Mouse (Mus musculus) testis, postnatal 14 days (tissue): ENCODE data around the gene Kcnip3.
A peak's percentile ranks its signal among the peaks of the same experiment; 100 is the strongest.

Source experiments
- DNase-seq: peaks from one replicate; pipeline ENCODE4 v3.0.0; 2021; ENCODE audit warnings: low spot score

Kcnip3 gene

DNA sequence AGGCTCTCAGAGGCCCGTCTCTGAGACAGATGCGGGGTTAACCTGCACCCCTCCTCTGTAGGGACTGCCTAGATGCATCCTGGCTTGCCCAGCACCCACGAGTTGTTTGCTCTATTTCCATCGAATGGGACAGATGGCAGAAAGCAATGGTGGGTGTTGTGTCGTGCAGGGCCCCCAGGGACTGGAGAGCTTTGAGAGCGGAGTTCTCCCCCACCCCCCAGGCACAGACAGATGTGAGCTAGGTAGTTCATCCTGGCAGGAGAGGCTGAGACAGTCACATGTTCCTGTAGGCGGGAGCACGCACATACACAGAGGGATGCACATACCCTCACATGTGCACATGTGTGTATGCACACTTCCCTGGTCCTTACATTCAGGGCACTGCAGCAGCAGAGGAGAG is 4.8 kb downstream of the Kcnip3 start:
- DNase-seq, result no peak

GRCm38 (mm10) chr2:127514380-127515124 is 7.3 kb downstream of the Kcnip3 start:
- DNase-seq, result no peak

DNA sequence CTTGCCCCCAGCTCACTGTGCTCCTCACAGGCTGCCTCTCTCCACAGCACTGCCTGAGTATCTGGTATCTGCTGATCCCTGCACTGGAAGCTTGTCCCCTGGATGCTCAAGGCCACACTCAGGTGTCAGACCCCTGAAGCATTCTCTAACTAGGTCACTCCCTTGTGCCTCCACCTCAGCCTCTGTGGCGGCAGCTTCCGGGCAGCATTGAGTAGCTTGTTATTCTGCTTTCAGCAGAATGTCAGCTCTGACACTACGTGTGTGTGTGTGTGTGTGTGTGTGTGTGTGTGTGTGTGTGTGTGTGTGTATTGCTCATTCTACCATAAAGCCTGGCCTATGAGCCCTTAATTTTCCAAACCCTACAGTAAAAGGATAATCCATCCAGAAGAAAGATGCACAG is 8.7 kb downstream of the Kcnip3 start:
- DNase-seq, result no peak

DNA sequence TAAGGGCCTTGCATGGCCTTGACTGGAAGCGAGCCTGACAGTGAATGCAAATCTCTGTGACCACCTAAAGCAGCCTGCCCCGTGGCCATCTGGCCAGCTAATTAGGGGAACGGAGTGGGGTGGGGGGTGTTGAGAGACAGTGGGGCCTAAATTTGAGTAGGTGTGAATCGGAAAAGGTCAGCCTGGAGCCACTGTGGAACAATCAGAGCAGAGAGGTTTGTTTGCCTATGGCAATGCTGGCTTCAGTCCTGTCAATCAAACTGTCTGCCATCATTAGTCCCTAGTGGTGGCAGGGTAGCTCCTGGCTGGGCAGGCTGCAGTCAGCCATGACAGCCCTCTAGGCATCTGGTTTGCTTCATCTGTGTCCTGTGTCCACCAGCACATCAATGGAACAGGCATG is 10.5 kb downstream of the Kcnip3 start:
- DNase-seq, result no peak

- DNase-seq, result peak; percentile 39
These were observed 13.8 kb downstream of the Kcnip3 start for GRCm38 (mm10) chr2:127507967-127508660.

GRCm38 (mm10) chr2:127507077-127507774 is 14.7 kb downstream of the Kcnip3 start:
- DNase-seq, result peak; percentile 72

- DNase-seq, result no peak
These were observed 15.7 kb downstream of the Kcnip3 start for GRCm38 (mm10) chr2:127506131-127506632.

DNA sequence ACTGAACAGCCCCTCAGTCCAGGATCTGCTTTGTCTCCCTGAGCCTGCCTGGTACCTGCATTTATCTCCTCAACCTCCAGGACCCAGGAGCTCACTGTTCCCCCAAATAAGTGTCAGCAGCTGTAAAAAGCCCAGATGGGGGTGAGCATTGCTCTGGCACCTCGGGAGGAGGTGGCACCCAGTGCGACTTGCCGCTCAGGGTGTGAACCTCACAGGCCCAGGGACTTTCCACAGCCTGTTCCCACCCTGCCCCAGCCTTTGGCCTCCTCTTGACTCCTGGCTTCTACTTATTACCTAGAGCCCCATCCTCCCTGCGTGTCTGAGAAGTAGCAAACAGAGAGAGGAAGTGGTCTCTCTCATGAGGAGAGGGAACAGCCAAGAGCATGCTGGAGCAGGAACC is 16.7 kb downstream of the Kcnip3 start:
- no peak for DNase-seq

DNA sequence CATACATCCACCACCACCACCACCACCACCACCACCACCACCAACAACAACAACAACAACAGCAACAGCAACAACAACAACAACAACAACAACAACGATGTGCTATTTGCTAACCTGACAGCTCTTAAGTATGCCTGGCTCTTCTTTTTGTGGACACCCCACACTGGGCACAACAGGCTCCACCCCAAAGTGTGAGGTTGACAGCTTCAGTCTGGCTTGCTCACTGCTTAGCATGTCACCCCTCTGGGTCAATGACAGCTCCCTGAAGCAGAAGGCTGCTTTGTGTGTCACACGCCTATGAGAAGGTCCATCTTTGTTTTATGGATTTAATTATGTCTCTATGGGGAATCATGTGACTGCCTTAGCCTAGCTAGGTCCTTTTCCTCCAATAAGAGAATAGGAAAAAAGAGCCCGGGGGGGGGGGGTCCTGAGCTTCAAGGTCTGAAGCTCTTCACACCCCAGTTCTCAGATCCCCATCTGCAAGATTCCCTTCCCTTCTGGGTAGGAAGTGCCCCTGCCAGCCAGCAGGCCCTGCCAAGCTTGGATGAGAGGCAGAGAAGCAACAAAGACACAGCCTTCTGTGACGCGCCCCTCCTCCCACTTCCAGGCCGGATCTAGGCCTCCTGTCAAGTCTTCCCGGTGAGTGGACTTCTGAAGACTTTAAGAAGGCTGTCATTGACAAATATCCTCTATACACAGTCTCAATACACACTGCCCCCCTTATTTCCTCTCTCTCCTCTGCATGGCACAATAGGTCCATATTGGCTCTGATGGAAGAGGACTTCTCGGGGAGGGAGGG is 17.9 kb downstream of the Kcnip3 start:
- DNase-seq, result no peak

GRCm38 (mm10) chr2:127501061-127501460 is 20.8 kb downstream of the Kcnip3 start:
- DNase-seq, result peak; percentile 33

DNA sequence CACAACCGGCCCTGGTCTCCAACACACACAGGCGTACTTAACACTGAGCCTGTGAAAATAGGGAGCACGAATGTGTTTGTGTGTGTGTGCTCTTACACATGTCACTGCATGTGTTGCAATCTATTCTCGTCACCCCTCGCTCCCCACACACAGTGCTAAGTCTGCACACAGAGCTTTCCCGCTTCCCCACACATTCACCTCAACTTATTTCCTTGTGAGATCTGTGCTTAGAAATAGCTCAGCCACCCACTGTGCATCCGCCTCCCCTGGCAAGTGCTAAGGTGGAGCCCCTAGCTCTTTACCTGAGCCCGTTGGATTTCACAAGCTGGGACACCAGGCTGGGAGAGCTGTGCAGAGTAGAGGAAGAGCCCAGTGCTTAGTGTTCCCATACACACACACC is 23.1 kb downstream of the Kcnip3 start:
- no peak for DNase-seq

DNA sequence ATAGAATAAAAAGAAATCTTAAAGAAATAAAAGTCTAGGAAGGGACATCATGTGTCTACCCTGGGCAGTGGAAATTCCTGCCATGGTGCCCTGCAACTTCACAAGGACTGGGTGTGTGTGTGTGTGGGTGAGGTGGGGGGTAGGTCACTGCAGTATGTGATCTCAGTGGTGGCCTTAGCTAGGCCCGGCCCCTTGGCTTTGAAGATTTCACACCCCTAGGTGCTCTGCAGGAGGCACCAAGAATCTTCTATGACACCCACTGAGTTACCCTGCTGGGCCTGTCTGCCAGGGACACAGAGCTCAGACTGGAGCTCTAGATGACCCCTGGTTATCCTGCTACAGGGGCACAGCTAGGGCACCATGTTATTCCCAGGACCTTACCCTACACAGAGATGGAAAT is 25.6 kb downstream of the Kcnip3 start:
- DNase-seq, result no peak

GRCm38 (mm10) chr2:127484476-127485170 is 37.3 kb downstream of the Kcnip3 start:
- peak; percentile 50 for DNase-seq

DNA sequence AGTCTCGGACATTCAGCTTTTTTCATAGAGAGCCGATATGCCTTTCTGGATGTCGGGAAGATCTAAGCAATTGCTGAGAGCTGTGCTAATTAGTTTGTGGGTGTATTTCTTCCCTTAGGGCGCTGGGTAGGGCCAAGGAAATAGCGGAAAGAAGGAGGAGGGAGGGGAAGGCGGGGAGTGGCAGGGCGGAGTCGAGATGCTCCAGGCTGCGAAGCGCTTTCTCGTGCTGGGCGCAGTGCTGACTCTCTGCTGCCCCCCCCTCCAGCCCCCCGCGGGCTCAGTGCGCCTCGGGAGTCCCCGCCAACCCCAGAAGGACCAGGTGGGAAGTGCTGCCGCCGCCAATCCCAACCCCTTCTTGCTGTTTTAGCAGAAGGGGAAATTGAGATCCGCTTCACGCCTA is 38.9 kb downstream of the Kcnip3 start:
- no peak for DNase-seq

DNA sequence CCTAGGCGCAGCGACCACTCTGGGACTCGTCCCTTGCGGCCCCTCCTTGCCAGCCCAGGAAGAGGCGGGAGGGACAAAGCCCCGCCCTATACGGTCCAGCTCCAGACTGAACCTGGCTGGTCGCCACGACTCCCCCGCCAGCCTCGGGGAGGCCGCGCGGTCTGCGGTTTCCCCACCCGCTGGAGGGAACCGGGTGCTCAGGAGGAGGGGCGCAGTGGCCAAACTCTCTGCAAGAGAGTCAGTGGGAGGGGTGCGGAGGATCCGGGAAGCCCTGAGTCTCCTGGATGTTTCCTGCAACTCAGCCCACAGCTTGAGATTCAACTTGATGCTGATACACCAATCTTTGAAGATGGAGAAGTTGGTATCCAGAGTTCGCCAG is 39.4 kb downstream of the Kcnip3 start:
- peak; percentile 78 for DNase-seq

GRCm38 (mm10) chr2:127481841-127482532 is 39.9 kb downstream of the Kcnip3 start:
- DNase-seq, result no peak

DNA sequence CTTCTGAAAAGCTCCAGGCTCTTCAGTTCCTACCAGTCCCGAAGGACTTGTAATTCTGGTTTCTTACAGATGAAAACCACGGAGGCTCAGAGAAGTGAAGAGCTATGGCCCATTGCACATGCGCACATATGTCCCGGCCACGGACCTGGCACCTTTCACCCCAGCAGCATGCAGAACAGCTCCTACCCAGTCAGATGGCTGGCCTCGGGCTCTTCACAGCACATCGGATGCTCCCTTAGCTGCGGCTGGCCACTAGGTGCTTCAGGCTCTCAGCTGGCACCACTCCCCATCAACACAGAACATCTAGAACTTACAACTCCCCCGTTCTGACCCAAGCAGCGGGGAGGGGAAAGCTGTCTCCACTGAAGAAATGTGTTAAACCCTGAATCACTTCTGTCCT is 42.1 kb downstream of the Kcnip3 start:
- DNase-seq, result peak; percentile 64

- no peak for DNase-seq
These were observed 42.7 kb downstream of the Kcnip3 start for GRCm38 (mm10) chr2:127479210-127479609.

GRCm38 (mm10) chr2:127472279-127472678 is 49.6 kb downstream of the Kcnip3 start:
- DNase-seq, result no peak

DNA sequence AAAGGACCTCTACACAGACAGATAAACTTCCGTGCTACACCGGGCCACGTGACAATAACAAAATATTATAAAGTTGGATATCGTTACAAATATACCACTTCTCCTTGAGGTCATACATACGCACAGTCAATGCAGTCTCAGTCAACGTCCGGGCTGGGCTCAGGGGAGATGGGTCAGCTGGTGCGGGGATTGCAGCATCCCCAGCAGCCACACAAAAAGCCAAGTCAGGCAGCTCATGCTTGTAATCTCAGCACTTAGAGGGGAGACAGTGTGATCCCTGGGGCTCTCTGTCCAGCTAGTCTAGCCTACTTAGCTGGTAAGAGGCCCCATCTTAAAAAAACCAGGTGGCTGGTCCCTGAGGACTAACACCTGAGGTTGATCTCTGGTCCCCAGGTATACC is 50.6 kb downstream of the Kcnip3 start:
- no peak for DNase-seq

DNA sequence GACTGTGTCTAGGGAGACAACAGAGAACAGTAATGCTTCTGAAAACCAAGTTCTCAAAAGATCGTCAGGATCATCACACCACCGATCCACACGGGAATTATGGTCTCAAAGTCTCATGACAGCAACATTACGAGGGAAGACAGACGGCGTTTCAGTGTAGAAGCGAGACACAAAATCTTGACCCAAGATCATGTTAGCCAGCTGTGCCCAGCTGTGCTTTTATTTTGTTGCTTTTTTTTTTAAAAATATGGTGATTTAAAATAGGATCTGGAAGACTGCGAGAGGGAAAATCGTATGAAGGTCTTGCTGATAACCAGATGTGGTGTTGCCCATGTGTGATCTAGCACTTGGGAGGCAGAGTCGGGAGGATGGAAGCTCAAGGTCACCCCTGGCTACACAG is 51.2 kb downstream of the Kcnip3 start:
- no peak for DNase-seq
